Mouse (Mus musculus): ENCODE data around the gene Asb17. TPM values are rescaled to one million over a fixed set of nuclear protein-coding genes. Genes with fewer than 3 reads are reported as not detected.
A peak's percentile ranks its signal among the peaks of the same experiment; 100 is the strongest.

Asb17 gene
- not detected in 2 replicates for polyA plus RNA-seq (2012; ENCODE audit: insufficient read depth, insufficient read length, low replicate concordance, missing spikeins)

GRCm38 (mm10) chr3:153844030-153844429 lies at the start of gene Asb17:
Gene Asb17, plus strand, starts transcription at chr3:153844209.
- no peak within 1 kb of the TSS for H3K27ac ChIP-seq (ENCODE audit: insufficient read depth, low read depth, low read length)
- H3K4me1 ChIP-seq (ENCODE audit: control insufficient read depth, insufficient read depth, low read length) = no peaks in the 10 kb centered on the region
- TF ChIP-seq POLR2A (IDR thresholded peaks at IDR 0.05; ENCODE audit: insufficient read depth, low read depth, low read length) = no peak
- no peak for TF ChIP-seq CTCF (IDR thresholded peaks at IDR 0.05; ENCODE audit: insufficient read depth, low read depth, low read length)
- 93% methylated on average over 10 of the region's 10 CpGs for WGBS
- no peak within 1 kb of the TSS for H3K4me3 ChIP-seq (ENCODE audit: insufficient read depth, low read depth, low read length)

- TF ChIP-seq CTCF (IDR thresholded peaks at IDR 0.05; ENCODE audit: insufficient read depth, low read depth, low read length) (no peak), POLR2A (IDR thresholded peaks at IDR 0.05; ENCODE audit: insufficient read depth, low read depth, low read length) (no peak)
- H3K27ac ChIP-seq (ENCODE audit: insufficient read depth, low read depth, low read length) = no peak overlapping the region
- whole genome bisulfite sequencing = 67% methylated on average over 7 of the region's 7 CpGs
- peaks cover 4% of the 10 kb centered on the region for H3K4me1 ChIP-seq (ENCODE audit: control insufficient read depth, insufficient read depth, low read length)
- no peak overlapping the region for H3K4me3 ChIP-seq (ENCODE audit: insufficient read depth, low read depth, low read length)
Observed at GRCm38 (mm10) chr3:153797574-153797973, 46.4 kb upstream of the Asb17 start.

GRCm38 (mm10) chr3:153799603-153800002 lies 44.4 kb upstream of the Asb17 start:
- peaks cover 4% of the 10 kb centered on the region for H3K4me1 ChIP-seq (ENCODE audit: control insufficient read depth, insufficient read depth, low read length)
- TF ChIP-seq POLR2A (IDR thresholded peaks at IDR 0.05; ENCODE audit: insufficient read depth, low read depth, low read length) (no peak), CTCF (IDR thresholded peaks at IDR 0.05; ENCODE audit: insufficient read depth, low read depth, low read length) (no peak)
- WGBS = 94% methylated on average over 11 of the region's 11 CpGs
- H3K4me3 ChIP-seq (ENCODE audit: insufficient read depth, low read depth, low read length) = no peak overlapping the region
- H3K27ac ChIP-seq (ENCODE audit: insufficient read depth, low read depth, low read length) = no peak overlapping the region

GRCm38 (mm10) chr3:153800690-153801089 lies 43.3 kb upstream of the Asb17 start:
- TF ChIP-seq POLR2A (IDR thresholded peaks at IDR 0.05; ENCODE audit: insufficient read depth, low read depth, low read length) = no peak
- no peak for TF ChIP-seq CTCF (IDR thresholded peaks at IDR 0.05; ENCODE audit: insufficient read depth, low read depth, low read length)
- H3K4me3 ChIP-seq (ENCODE audit: insufficient read depth, low read depth, low read length) = no peak overlapping the region
- WGBS = 77% methylated on average over 5 of the region's 5 CpGs
- H3K27ac ChIP-seq (ENCODE audit: insufficient read depth, low read depth, low read length) = no peak overlapping the region
- peaks cover 4% of the 10 kb centered on the region for H3K4me1 ChIP-seq (ENCODE audit: control insufficient read depth, insufficient read depth, low read length)

- TF ChIP-seq CTCF (IDR thresholded peaks at IDR 0.05; ENCODE audit: insufficient read depth, low read depth, low read length) (no peak), POLR2A (IDR thresholded peaks at IDR 0.05; ENCODE audit: insufficient read depth, low read depth, low read length) (no peak)
- 88% methylated on average over 6 of the region's 6 CpGs for WGBS
Observed at GRCm38 (mm10) chr3:153801541-153801940, 42.5 kb upstream of the Asb17 start.

GRCm38 (mm10) chr3:153802640-153803039 lies 41.4 kb upstream of the Asb17 start:
- 93% methylated on average over 5 of the region's 5 CpGs for WGBS
- no peak overlapping the region for H3K4me3 ChIP-seq (ENCODE audit: insufficient read depth, low read depth, low read length)
- H3K4me1 ChIP-seq (ENCODE audit: control insufficient read depth, insufficient read depth, low read length) = peaks cover 12% of the 10 kb centered on the region
- no peak for TF ChIP-seq POLR2A (IDR thresholded peaks at IDR 0.05; ENCODE audit: insufficient read depth, low read depth, low read length)
- no peak for TF ChIP-seq CTCF (IDR thresholded peaks at IDR 0.05; ENCODE audit: insufficient read depth, low read depth, low read length)
- H3K27ac ChIP-seq (ENCODE audit: insufficient read depth, low read depth, low read length) = no peak overlapping the region

More at GRCm38 (mm10) chr3:153801541-153801940, 42.5 kb upstream of the Asb17 start:
- H3K4me1 ChIP-seq (ENCODE audit: control insufficient read depth, insufficient read depth, low read length) = peaks cover 11% of the 10 kb centered on the region
- H3K27ac ChIP-seq (ENCODE audit: insufficient read depth, low read depth, low read length) = no peak overlapping the region
- H3K4me3 ChIP-seq (ENCODE audit: insufficient read depth, low read depth, low read length) = no peak overlapping the region

GRCm38 (mm10) chr3:153804032-153804431 lies 40.0 kb upstream of the Asb17 start:
- no peak overlapping the region for H3K4me3 ChIP-seq (ENCODE audit: insufficient read depth, low read depth, low read length)
- TF ChIP-seq POLR2A (IDR thresholded peaks at IDR 0.05; ENCODE audit: insufficient read depth, low read depth, low read length) (no peak), CTCF (IDR thresholded peaks at IDR 0.05; ENCODE audit: insufficient read depth, low read depth, low read length) (no peak)
- H3K27ac ChIP-seq (ENCODE audit: insufficient read depth, low read depth, low read length) = no peak overlapping the region
- H3K4me1 ChIP-seq (ENCODE audit: control insufficient read depth, insufficient read depth, low read length) = peaks cover 7% of the 10 kb centered on the region
- WGBS = 96% methylated on average over 7 of the region's 7 CpGs

GRCm38 (mm10) chr3:153806077-153806772 lies 37.8 kb upstream of the Asb17 start:
- TF ChIP-seq POLR2A (IDR thresholded peaks at IDR 0.05; ENCODE audit: insufficient read depth, low read depth, low read length) (no peak), CTCF (IDR thresholded peaks at IDR 0.05; ENCODE audit: insufficient read depth, low read depth, low read length) (peak; percentile 97)
- Histone ChIP-seq H3K27ac (ENCODE audit: insufficient read depth, low read depth, low read length) (no peak overlapping the region), H3K4me3 (ENCODE audit: insufficient read depth, low read depth, low read length) (no peak overlapping the region), H3K4me1 (ENCODE audit: control insufficient read depth, insufficient read depth, low read length) (peaks cover 7% of the 10 kb centered on the region)
- 34% methylated on average over 14 of the region's 14 CpGs for WGBS

GRCm38 (mm10) chr3:153806773-153807443 lies 37.1 kb upstream of the Asb17 start:
- TF ChIP-seq CTCF (IDR thresholded peaks at IDR 0.05; ENCODE audit: insufficient read depth, low read depth, low read length) (no peak), POLR2A (IDR thresholded peaks at IDR 0.05; ENCODE audit: insufficient read depth, low read depth, low read length) (no peak)
- H3K4me1 ChIP-seq (ENCODE audit: control insufficient read depth, insufficient read depth, low read length) = peaks cover 7% of the 10 kb centered on the region
- WGBS = 92% methylated on average over 9 of the region's 9 CpGs
- H3K4me3 ChIP-seq (ENCODE audit: insufficient read depth, low read depth, low read length) = no peak overlapping the region
- H3K27ac ChIP-seq (ENCODE audit: insufficient read depth, low read depth, low read length) = no peak overlapping the region
